Mouse (Mus musculus): ENCODE measurements around the gene Birc6.

GRCm38 (mm10) chr17:74642445-74642844 lies 114.3 kb downstream of the Birc6 start:
- TF ChIP-seq CTCF (IDR thresholded peaks at IDR 0.05; ENCODE audit: control insufficient read depth, insufficient read depth, low read length) = no peak
- no peak for TF ChIP-seq POLR2A (IDR thresholded peaks at IDR 0.05; ENCODE audit: borderline replicate concordance, control insufficient read depth, low read depth, low read length)

Measured in bone marrow, adult 2 months (tissue).